Mouse (Mus musculus): ENCODE data around the gene Cbx4.
A peak's percentile ranks its signal among the peaks of the same experiment; 100 is the strongest.
"Not testable (repeated sequence)": the region's sequence is repeated elsewhere in the genome, so short reads cannot be mapped to it uniquely, and the experiment has no call there.

The Cbx4 gene

GRCm38 (mm10) chr11:119109415-119110071 is 23.5 kb upstream of the Cbx4 start:
- DNase-seq: no peak

- DNase-seq: no peak
These were observed 22.7 kb upstream of the Cbx4 start for GRCm38 (mm10) chr11:119108573-119109263.

GRCm38 (mm10) chr11:119106289-119106688 is 20.3 kb upstream of the Cbx4 start:
- no peak for DNase-seq

GRCm38 (mm10) chr11:119105748-119106147 is 19.7 kb upstream of the Cbx4 start:
- no peak for DNase-seq

DNA sequence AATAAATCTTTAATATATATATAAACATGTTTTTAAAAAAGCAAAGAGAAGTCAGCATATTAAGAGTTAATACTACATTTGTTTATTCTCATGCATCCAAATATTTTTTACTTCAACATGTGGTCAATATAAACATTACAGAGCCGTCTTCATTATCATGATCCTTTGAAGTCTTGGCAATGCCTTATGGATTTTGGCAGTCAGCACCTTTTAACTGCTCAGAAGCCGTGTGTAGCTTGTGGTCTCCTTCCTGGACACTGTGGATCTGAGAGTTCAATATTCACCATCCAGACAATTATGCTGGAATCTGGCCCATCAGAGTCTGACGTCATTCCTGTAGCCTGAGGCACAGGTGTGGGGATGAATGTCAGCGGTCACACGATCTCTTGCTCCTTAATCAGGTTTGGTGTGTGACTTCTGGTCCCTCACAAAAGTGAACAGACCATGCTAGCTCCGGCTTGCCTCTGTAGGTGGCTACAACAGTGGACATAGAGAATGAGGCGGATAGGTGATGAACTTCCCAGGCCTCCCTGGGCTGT is 19.1 kb upstream of the Cbx4 start:
- DNase-seq: no peak

GRCm38 (mm10) chr11:119103991-119104390 is 18.0 kb upstream of the Cbx4 start:
- DNase-seq: no peak

GRCm38 (mm10) chr11:119100355-119100754 is 14.3 kb upstream of the Cbx4 start:
- not testable (repeated sequence) for DNase-seq

DNA sequence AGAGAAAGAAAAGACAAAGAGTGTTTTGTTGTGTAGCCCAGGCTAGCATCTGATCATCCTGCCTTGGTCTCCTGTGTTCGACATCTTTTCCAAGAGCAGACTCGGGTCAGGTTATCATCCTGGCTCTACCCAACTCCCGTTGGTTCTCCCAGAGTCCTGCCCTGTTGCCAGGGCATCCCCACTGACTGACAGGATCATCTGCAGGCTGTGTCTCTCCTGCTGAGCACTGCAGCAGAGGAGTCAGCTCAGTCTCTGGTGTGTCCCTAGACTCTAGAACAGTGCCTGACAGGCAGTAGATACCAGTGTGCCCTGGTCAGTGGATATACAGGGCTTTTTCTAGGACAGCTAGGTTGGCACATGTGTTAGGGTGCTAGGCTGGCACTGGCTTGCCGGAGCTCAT is 12.2 kb upstream of the Cbx4 start:
- no peak for DNase-seq

DNA sequence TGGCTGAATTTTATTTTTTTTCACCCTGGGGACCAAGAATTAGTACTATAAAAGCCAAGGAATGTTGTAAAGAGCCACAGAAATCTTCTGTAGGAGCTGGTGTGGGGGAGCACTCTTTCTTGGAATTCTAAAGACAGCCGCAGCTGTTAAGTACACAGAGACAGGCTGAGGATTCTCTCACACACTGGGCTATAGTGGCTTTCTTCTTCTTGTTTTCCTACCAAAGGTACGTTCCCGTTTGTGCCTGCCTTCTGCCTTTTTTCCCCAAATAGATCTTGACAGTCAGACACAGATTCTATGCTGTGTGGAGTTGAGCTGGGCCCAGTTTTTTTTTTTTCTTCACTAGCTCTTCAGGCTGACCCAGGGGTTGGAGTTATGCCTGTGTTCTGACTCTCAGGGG is 9.4 kb upstream of the Cbx4 start:
- DNase-seq: no peak

DNA sequence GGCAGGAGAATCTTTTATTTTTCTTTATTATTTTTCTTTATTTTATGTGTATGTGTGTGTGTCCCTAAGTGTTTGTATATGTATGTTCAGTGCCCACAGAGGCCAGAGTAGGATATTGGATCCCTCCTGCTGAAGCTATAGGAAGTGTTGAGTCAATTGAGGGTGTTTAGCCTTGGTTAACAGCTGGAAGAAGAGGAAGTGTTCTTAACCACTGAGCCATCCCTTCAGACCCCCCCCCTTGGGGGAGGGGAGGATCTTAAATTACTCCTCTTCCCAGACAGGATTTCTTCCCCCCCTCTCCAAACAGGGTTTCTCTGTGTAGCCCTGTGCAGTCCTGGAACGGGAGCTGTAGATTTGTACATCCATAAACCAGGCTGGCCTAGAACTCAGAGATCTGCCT is 7.3 kb upstream of the Cbx4 start:
- no peak for DNase-seq

DNA sequence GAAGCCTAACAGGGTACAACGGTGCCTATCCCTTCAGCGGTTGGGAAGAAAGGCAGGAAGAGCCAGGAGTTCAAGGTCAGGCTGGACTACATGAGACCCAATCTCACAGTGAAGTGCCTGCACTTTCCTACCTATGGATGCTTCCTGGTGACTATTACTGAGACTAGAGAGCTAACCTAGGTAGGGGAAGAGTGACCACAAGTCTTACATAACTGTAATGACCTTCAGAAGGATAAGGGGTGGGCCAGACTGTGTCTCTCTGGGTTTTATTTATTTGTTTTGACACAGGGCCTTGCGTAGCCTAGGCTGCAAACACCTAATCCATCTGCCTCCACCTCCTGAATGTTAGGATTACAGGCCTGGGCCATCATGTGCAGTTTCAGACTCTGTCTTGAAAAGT is 6.3 kb upstream of the Cbx4 start:
- DNase-seq: no peak

- DNase-seq: peak; percentile 69
These were observed 5.6 kb upstream of the Cbx4 start for GRCm38 (mm10) chr11:119091598-119091991.

- peak; percentile 79 for DNase-seq
These were observed 5.1 kb upstream of the Cbx4 start for GRCm38 (mm10) chr11:119090961-119091597.

DNA sequence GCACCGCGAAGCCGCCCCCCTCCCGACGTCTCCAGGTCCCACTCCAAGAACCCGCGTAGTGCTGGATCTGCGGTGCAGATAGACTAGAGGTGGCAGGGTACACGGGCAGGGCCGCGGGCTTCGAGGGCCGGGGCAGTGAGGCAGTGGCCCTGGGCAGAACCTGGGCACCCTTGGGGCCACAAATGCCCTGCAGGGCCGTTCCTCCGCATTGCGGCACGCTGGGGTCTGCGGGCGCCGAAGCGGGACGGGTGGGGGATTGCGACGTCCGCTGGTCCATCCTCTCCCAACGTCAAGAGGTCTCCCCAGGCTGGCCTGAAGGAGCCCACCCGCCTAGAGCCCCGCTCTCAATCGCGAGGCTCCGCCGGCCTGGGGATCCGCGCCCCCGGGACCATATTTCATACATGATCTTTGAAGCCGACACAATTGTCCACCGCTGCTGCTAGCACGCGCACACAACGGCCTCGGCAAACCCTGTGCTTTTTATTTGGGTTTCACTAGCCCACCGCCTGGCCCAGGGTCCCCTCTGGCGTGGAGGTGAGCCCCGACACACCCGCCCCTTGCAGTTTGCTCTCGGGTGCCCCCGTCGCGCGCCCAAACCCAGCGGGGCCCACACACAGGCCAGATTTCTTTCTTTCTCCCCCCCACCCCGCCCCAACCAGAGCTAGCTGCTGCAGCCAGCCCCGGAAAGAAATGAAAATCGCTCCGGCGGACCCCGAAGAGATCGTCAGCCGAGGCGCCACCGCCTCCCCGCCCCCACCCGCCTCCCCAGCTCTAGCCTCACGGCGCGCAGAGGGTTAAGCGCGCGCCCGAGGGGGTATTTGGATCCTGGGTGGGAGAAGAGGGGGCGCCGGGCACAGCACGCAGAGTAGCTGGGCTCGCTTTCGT is 4.3 kb upstream of the Cbx4 start:
- peak; percentile 21 for DNase-seq

GRCm38 (mm10) chr11:119089235-119090075 is 3.4 kb upstream of the Cbx4 start:
- DNase-seq: peak; percentile 18

DNA sequence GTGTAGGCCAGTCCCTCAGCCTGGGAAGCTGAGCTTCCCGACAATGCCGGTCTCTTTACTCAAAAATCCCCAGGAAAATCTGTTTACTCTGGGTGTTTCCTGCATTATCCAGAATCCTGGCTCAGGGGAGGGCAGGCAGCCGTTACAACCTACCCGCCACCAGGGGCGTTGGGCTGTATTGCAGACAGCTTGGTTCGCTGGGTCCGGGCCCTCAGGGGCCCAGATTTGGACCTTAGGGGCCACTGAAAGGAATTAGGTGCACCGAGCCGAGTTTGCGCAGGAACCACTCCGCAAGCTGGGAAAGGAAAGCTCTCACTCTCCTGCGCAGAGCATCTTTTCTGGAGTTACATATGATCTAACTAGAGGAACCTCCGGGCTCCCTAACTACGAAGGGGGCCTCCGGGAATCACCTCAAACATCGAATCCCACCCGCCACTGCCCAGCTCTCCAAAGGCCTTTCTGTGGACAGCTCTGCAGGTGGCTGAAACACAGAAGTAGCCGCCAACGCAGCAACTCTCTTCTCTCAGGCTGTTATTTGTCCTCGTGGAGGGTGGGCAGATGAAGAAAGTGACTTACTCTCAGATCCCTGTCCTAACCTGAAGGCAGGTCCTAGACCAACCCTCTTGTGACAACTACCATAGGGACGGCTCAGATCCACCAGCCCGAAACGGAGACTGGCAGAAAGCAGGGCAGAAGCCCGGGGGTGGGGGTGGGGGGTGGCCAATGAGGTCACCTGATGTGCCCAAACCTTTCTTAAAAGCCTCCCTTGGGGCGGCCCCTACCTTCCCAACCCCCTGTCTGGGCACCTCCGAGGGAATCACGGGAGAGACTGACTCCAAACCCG is 2.6 kb upstream of the Cbx4 start:
- DNase-seq: peak; percentile 48

- DNase-seq: peak; percentile 76
These were observed 1.5 kb upstream of the Cbx4 start for GRCm38 (mm10) chr11:119087301-119088082.

- peak; percentile 70 for DNase-seq
These were observed 550 bp downstream of the Cbx4 start for GRCm38 (mm10) chr11:119085279-119086062.

Data from lung, postnatal 14 days (tissue).